Mouse (Mus musculus): Measurements from ENCODE around the gene Stard9. TPM values are rescaled to one million over a fixed set of nuclear protein-coding genes. Genes with fewer than 3 reads are reported as not detected.

Stard9 gene
- total and polyA plus RNA-seq, 3 experiments, result 0.50 to 1.1 TPM; not detected in 1

DNA sequence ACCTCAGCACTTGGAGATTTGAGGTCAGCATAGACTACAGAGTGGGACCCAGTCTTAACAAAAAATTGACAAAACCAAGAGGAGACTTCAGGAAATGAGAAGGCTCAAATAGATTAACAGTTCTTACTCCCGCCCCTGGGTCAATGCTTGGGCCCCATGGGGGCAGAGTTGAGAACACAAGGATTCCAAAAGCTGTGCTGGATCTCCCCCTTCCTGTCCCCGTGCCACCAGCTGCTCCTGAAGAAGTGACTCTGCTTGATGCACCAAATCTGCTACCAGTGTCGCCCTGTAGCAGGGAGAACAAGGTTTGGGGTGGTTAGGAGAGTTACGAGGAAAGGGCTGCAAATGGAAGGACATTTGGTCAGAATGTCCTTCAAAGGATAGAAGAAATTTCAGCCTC, 94.7 kb downstream of the Stard9 start:
- no peak overlapping the region for H3K4me3 ChIP-seq (ENCODE audit: control insufficient read depth in 1 of 2, insufficient read depth in 1 of 2, low read depth in 2 of 2, low read length in 2 of 2)
- H3K9me3 ChIP-seq (replicated peaks; ENCODE audit: insufficient read depth, low read length), result no peaks in the 10 kb centered on the region

DNA sequence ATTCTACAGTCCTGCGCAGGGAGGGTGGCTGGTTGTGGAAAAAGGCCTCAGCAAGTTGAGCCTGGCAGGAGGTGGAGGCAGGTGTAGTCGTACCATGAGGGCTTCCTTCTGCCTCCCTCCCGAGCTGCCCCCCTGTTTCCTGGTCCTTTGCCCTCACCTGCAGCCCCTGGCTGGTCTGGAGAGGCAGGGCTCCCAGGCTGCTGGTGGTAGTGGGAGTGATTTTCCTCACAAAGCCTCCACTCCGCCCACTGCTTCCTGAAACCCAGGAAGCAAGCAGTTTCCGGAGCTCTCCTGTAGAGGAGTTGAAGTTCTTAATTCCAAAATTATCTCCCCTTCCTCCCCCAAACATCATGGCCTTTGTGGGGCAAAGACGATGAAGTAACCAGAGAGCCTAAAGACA, 95.3 kb downstream of the Stard9 start:
- Histone ChIP-seq H3K36me3 (ENCODE audit: control insufficient read depth in 1 of 2, insufficient read depth in 2 of 2, low read length in 2 of 2) (peaks cover 0 to 11% of the 10 kb centered on the region in 2 experiments; a peak in 3 of 4 replicates), H3K4me1 (ENCODE audit: control insufficient read depth in 1 of 2, insufficient read depth in 2 of 2, low read length in 2 of 2) (peaks cover 0 to 2% of the 10 kb centered on the region in 2 experiments; a peak in 1 of 4 replicates), H3K9ac (ENCODE audit: control insufficient read depth, low read depth, low read length, poor library complexity, severe bottlenecking) (no peak overlapping the region), H3K4me3 (ENCODE audit: control insufficient read depth in 1 of 2, insufficient read depth in 1 of 2, low read depth in 2 of 2, low read length in 2 of 2) (no peak overlapping the region), H3K9me3 (replicated peaks; ENCODE audit: insufficient read depth, low read length) (no peaks in the 10 kb centered on the region), H3K79me2 (ENCODE audit: control insufficient read depth, insufficient read depth, low read length, poor library complexity) (no peaks in the 10 kb centered on the region), H3K27ac (ENCODE audit: control insufficient read depth, low read depth, low read length) (no peak overlapping the region), H3K27me3 (ENCODE audit: control insufficient read depth in 1 of 2, insufficient read depth in 2 of 2, low read length in 2 of 2) (no peaks in the 10 kb centered on the region)
- TF ChIP-seq CHD1 (IDR thresholded peaks at IDR 0.05; ENCODE audit: low read depth, low read length) (no peak), CHD2 (IDR thresholded peaks at IDR 0.05; ENCODE audit: low read length) (no peak), JUND (IDR thresholded peaks at IDR 0.05; ENCODE audit: low read depth, low read length) (no peak), ETS1 (IDR thresholded peaks at IDR 0.05; ENCODE audit: low read depth, low read length) (no peak), ELF1 (IDR thresholded peaks at IDR 0.05; ENCODE audit: low read depth, low read length) (no peak), RAD21 (IDR thresholded peaks at IDR 0.05; ENCODE audit: low read depth, low read length) (no peak)
- no peak for DNase-seq (ENCODE audit: low read depth, low spot score)

More for the DNA sequence above, 94.7 kb downstream of the Stard9 start:
- no peak overlapping the region for H3K9ac ChIP-seq (ENCODE audit: control insufficient read depth, low read depth, low read length, poor library complexity, severe bottlenecking)
- no peak overlapping the region for H3K27ac ChIP-seq (ENCODE audit: control insufficient read depth, low read depth, low read length)
- peaks cover 0 to 11% of the 10 kb centered on the region in 2 experiments; a peak in 2 of 4 replicates for H3K36me3 ChIP-seq (ENCODE audit: control insufficient read depth in 1 of 2, insufficient read depth in 2 of 2, low read length in 2 of 2)
- H3K27me3 ChIP-seq (ENCODE audit: control insufficient read depth in 1 of 2, insufficient read depth in 2 of 2, low read length in 2 of 2), result no peaks in the 10 kb centered on the region
- H3K4me1 ChIP-seq (ENCODE audit: control insufficient read depth in 1 of 2, insufficient read depth in 2 of 2, low read length in 2 of 2), result peaks cover 0 to 1% of the 10 kb centered on the region in 2 experiments; a peak in 1 of 4 replicates
- no peak for DNase-seq (ENCODE audit: low read depth, low spot score)
- no peaks in the 10 kb centered on the region for H3K79me2 ChIP-seq (ENCODE audit: control insufficient read depth, insufficient read depth, low read length, poor library complexity)
- no peak for TF ChIP-seq USF1 (IDR thresholded peaks at IDR 0.05; ENCODE audit: low read depth, low read length)
- no peak for TF ChIP-seq ZMIZ1 (IDR thresholded peaks at IDR 0.05; ENCODE audit: low read depth, low read length)
- TF ChIP-seq RAD21 (IDR thresholded peaks at IDR 0.05; ENCODE audit: low read depth, low read length), result no peak
- TF ChIP-seq USF2 (IDR thresholded peaks at IDR 0.05; ENCODE audit: borderline replicate concordance in 1 of 2, insufficient read depth in 1 of 2, low read depth in 1 of 2, low read length in 2 of 2), result no peak
- TF ChIP-seq SMC3 (IDR thresholded peaks at IDR 0.05; ENCODE audit: low read depth, low read length), result no peak
- TF ChIP-seq UBTF (IDR thresholded peaks at IDR 0.05; ENCODE audit: borderline replicate concordance, insufficient read depth, low read depth, low read length), result no peak
- TF ChIP-seq ZKSCAN1 (IDR thresholded peaks at IDR 0.05; ENCODE audit: low read depth, low read length), result no peak
- no peak for TF ChIP-seq CTCF (IDR thresholded peaks at IDR 0.05 in 2 of 3, conservative IDR thresholded peaks at IDR 0.05 in 1 of 3; ENCODE audit: control insufficient read depth in 1 of 3, insufficient read depth in 1 of 3, low read depth in 2 of 3, low read length in 3 of 3, poor library complexity in 1 of 3, severe bottlenecking in 1 of 3)
